Mouse (Mus musculus): Measurements from ENCODE around the gene Gm20388. TPM values are rescaled to one million over a fixed set of nuclear protein-coding genes. Genes with fewer than 3 reads are reported as not detected.

Gm20388 gene
- polyA plus RNA-seq, 1 experiment from 2014 or later = not detected

- Histone ChIP-seq H3K4me3 (no peak overlapping the region), H3K4me1 (peaks cover 3% of the 10 kb centered on the region; the same call in 1 of the 2 replicates), H3K36me3 (no peaks in the 10 kb centered on the region), H3K27me3 (replicated peaks) (peaks cover 5% of the 10 kb centered on the region; the same call in 1 of the 2 replicates), H3K27ac (replicated peaks) (no peak overlapping the region), H3K4me2 (peak overlapping the region; percentile 34; the same call in 1 of the 2 replicates), H3K9me3 (no peaks in the 10 kb centered on the region), H3K9ac (no peak overlapping the region)
- 71% methylated on average over 9 of the region's 9 CpGs for WGBS
- ATAC-seq (ENCODE audit: extremely low read depth, insufficient number of reproducible peaks, low FRiP score, low TSS enrichment) = no peak
These were observed 696.8 kb downstream of the Gm20388 start for GRCm38 (mm10) chr8:120607460-120607859.

- no peaks in the 10 kb centered on the region for H3K36me3 ChIP-seq
- H3K9me3 ChIP-seq = no peaks in the 10 kb centered on the region
- no peak overlapping the region for H3K9ac ChIP-seq
- peak overlapping the region; percentile 34 for H3K4me2 ChIP-seq
- 14% methylated on average over 7 of the region's 7 CpGs for WGBS
- no peak for ATAC-seq (ENCODE audit: extremely low read depth, insufficient number of reproducible peaks, low FRiP score, low TSS enrichment)
- no peak overlapping the region for H3K4me3 ChIP-seq
- peaks cover 3% of the 10 kb centered on the region; the same call in 1 of the 2 replicates for H3K4me1 ChIP-seq
- no peak overlapping the region for H3K27ac ChIP-seq (replicated peaks)
- H3K27me3 ChIP-seq (replicated peaks) = peaks cover 5% of the 10 kb centered on the region; the same call in 1 of the 2 replicates
These were observed 697.2 kb downstream of the Gm20388 start for GRCm38 (mm10) chr8:120607885-120608284.

GRCm38 (mm10) chr8:120610824-120611223 is 700.2 kb downstream of the Gm20388 start:
- no peak overlapping the region for H3K4me2 ChIP-seq
- H3K27ac ChIP-seq (replicated peaks) = no peak overlapping the region
- no peaks in the 10 kb centered on the region for H3K36me3 ChIP-seq
- no peak overlapping the region for H3K4me3 ChIP-seq
- H3K9me3 ChIP-seq = no peaks in the 10 kb centered on the region
- no peak for ATAC-seq (ENCODE audit: extremely low read depth, insufficient number of reproducible peaks, low FRiP score, low TSS enrichment)
- 79% methylated on average over 6 of the region's 6 CpGs for WGBS
- no peak overlapping the region for H3K9ac ChIP-seq
- peaks cover 3% of the 10 kb centered on the region for H3K4me1 ChIP-seq
- H3K27me3 ChIP-seq (replicated peaks) = peaks cover 8% of the 10 kb centered on the region; the same call in 1 of the 2 replicates

GRCm38 (mm10) chr8:120614491-120614890 is 703.9 kb downstream of the Gm20388 start:
- no peak overlapping the region for H3K27ac ChIP-seq (replicated peaks)
- peaks cover 7% of the 10 kb centered on the region; the same call in 1 of the 2 replicates for H3K27me3 ChIP-seq (replicated peaks)
- ATAC-seq (ENCODE audit: extremely low read depth, insufficient number of reproducible peaks, low FRiP score, low TSS enrichment) = no peak
- no peak overlapping the region for H3K9ac ChIP-seq
- H3K36me3 ChIP-seq = no peaks in the 10 kb centered on the region
- WGBS = 78% methylated on average over 3 of the region's 3 CpGs
- H3K4me3 ChIP-seq = no peak overlapping the region
- H3K4me2 ChIP-seq = no peak overlapping the region
- H3K4me1 ChIP-seq = peaks cover 14% of the 10 kb centered on the region
- H3K9me3 ChIP-seq = no peaks in the 10 kb centered on the region

- H3K4me2 ChIP-seq = no peak overlapping the region
- H3K4me3 ChIP-seq = no peak overlapping the region
- H3K27ac ChIP-seq (replicated peaks) = no peak overlapping the region; the same call in 1 of the 2 replicates
- H3K9ac ChIP-seq = peak overlapping the region; percentile 50
- peaks cover 31% of the 10 kb centered on the region for H3K4me1 ChIP-seq
- H3K27me3 ChIP-seq (replicated peaks) = 0 out of 2 replicates have a peak, but pooled peaks cover 3% of the 10 kb centered on the region
- H3K36me3 ChIP-seq = no peaks in the 10 kb centered on the region
- no peaks in the 10 kb centered on the region for H3K9me3 ChIP-seq
- WGBS = 40% methylated on average over 7 of the region's 8 CpGs
- no peak for ATAC-seq (ENCODE audit: extremely low read depth, insufficient number of reproducible peaks, low FRiP score, low TSS enrichment)
These were observed 706.3 kb downstream of the Gm20388 start for GRCm38 (mm10) chr8:120616663-120617626.

- ATAC-seq (ENCODE audit: extremely low read depth, insufficient number of reproducible peaks, low FRiP score, low TSS enrichment) = no peak
- Histone ChIP-seq H3K4me1 (peaks cover 35% of the 10 kb centered on the region), H3K9ac (peak overlapping the region; percentile 21; the same call in 1 of the 2 replicates), H3K27ac (replicated peaks) (no peak overlapping the region), H3K4me2 (no peak overlapping the region), H3K4me3 (no peak overlapping the region), H3K9me3 (no peaks in the 10 kb centered on the region), H3K27me3 (replicated peaks) (0 out of 2 replicates have a peak, but pooled peaks cover 3% of the 10 kb centered on the region), H3K36me3 (no peaks in the 10 kb centered on the region)
- under 1% methylated on average over 6 of the region's 6 CpGs for WGBS
These were observed 707.5 kb downstream of the Gm20388 start for GRCm38 (mm10) chr8:120618110-120618509.

GRCm38 (mm10) chr8:120619235-120620180 is 708.9 kb downstream of the Gm20388 start:
- no peak for ATAC-seq (ENCODE audit: extremely low read depth, insufficient number of reproducible peaks, low FRiP score, low TSS enrichment)
- no peaks in the 10 kb centered on the region for H3K36me3 ChIP-seq
- H3K4me2 ChIP-seq = no peak overlapping the region
- H3K4me1 ChIP-seq = peaks cover 44% of the 10 kb centered on the region
- 73% methylated on average over 11 of the region's 11 CpGs for WGBS
- H3K9ac ChIP-seq = peak overlapping the region; percentile 47
- no peaks in the 10 kb centered on the region for H3K9me3 ChIP-seq
- H3K27ac ChIP-seq (replicated peaks) = no peak overlapping the region
- no peaks in the 10 kb centered on the region for H3K27me3 ChIP-seq (replicated peaks)
- no peak overlapping the region for H3K4me3 ChIP-seq

GRCm38 (mm10) chr8:120620441-120620840 is 709.8 kb downstream of the Gm20388 start:
- no peak for ATAC-seq (ENCODE audit: extremely low read depth, insufficient number of reproducible peaks, low FRiP score, low TSS enrichment)
- Histone ChIP-seq H3K27ac (replicated peaks) (no peak overlapping the region), H3K9me3 (no peaks in the 10 kb centered on the region), H3K27me3 (replicated peaks) (no peaks in the 10 kb centered on the region), H3K4me1 (peaks cover 44% of the 10 kb centered on the region), H3K4me2 (no peak overlapping the region), H3K36me3 (no peaks in the 10 kb centered on the region), H3K9ac (no peak overlapping the region; the same call in 1 of the 2 replicates), H3K4me3 (no peak overlapping the region)
- 45% methylated on average over 7 of the region's 7 CpGs for WGBS

- no peaks in the 10 kb centered on the region for H3K27me3 ChIP-seq (replicated peaks)
- no peaks in the 10 kb centered on the region for H3K9me3 ChIP-seq
- 0 out of 2 replicates have a peak overlapping the region, but pooled peaks have one; percentile 24 for H3K27ac ChIP-seq (replicated peaks)
- no peaks in the 10 kb centered on the region for H3K36me3 ChIP-seq
- WGBS = 52% methylated on average over 14 of the region's 14 CpGs
- H3K9ac ChIP-seq = peak overlapping the region; percentile 50; the same call in 1 of the 2 replicates
- ATAC-seq (ENCODE audit: extremely low read depth, insufficient number of reproducible peaks, low FRiP score, low TSS enrichment) = no peak
- no peak overlapping the region for H3K4me3 ChIP-seq
- H3K4me1 ChIP-seq = peaks cover 36% of the 10 kb centered on the region
- peak overlapping the region; percentile 31; the same call in 1 of the 2 replicates for H3K4me2 ChIP-seq
These were observed 711.5 kb downstream of the Gm20388 start for GRCm38 (mm10) chr8:120622161-120622560.

- H3K4me3 ChIP-seq = no peak overlapping the region
- no peaks in the 10 kb centered on the region for H3K36me3 ChIP-seq
- WGBS = 58% methylated on average over 2 of the region's 2 CpGs
- ATAC-seq (ENCODE audit: extremely low read depth, insufficient number of reproducible peaks, low FRiP score, low TSS enrichment) = no peak
- no peak overlapping the region for H3K4me2 ChIP-seq
- peaks cover 33% of the 10 kb centered on the region for H3K4me1 ChIP-seq
- H3K27ac ChIP-seq (replicated peaks) = no peak overlapping the region
- no peak overlapping the region for H3K9ac ChIP-seq
- no peaks in the 10 kb centered on the region for H3K27me3 ChIP-seq (replicated peaks)
- H3K9me3 ChIP-seq = no peaks in the 10 kb centered on the region
These were observed 713.0 kb downstream of the Gm20388 start for GRCm38 (mm10) chr8:120623608-120624007.

- Histone ChIP-seq H3K4me3 (no peak overlapping the region), H3K4me1 (peaks cover 24% of the 10 kb centered on the region), H3K4me2 (no peak overlapping the region), H3K36me3 (no peaks in the 10 kb centered on the region), H3K27ac (replicated peaks) (no peak overlapping the region), H3K27me3 (replicated peaks) (no peaks in the 10 kb centered on the region; the same call in 1 of the 2 replicates), H3K9ac (no peak overlapping the region), H3K9me3 (no peaks in the 10 kb centered on the region)
- no peak for ATAC-seq (ENCODE audit: extremely low read depth, insufficient number of reproducible peaks, low FRiP score, low TSS enrichment)
- WGBS = 62% methylated on average over 11 of the region's 11 CpGs
These were observed 715.8 kb downstream of the Gm20388 start for GRCm38 (mm10) chr8:120626461-120626860.

All from heart, embryonic 13.5 days (tissue).